Mouse (Mus musculus): ENCODE results near the gene Pald1.

GRCm38 (mm10) chr10:61415240-61415639 is 31.9 kb upstream of the Pald1 start:
- TF ChIP-seq GATA1 (IDR thresholded peaks at IDR 0.05; ENCODE audit: low read length) (no peak), TAL1 (IDR thresholded peaks at IDR 0.05; ENCODE audit: low read length) (no peak)
